Mouse (Mus musculus) hindbrain, embryonic 11.5 days (tissue): ENCODE data around the gene Zc3h12a. TPM values are rescaled to one million over a fixed set of nuclear protein-coding genes. Genes with fewer than 3 reads are reported as not detected.

ENCODE experiments used
- ATAC-seq: fragments of 200-750 bp; cut with Nextera tagmentation; 2 replicates; pipeline ENCODE4 v1.8.0; 2017; ENCODE audit warnings: mild to moderate bottlenecking, moderate TSS enrichment, moderate library complexity; ENCODE audit not compliant: low FRiP score
- DNase-seq: peaks from one replicate; pipeline ENCODE4 v3.0.0-alpha.2; 2015; ENCODE audit warnings: low spot score
- H3K27ac ChIP-seq: fragments of 300-500 bp; sonication (generic); 2 replicates; pipeline ENCODE4 v1.5.1; 2014; ENCODE audit warnings: mild to moderate bottlenecking, low read depth, low read length
- H3K27me3 ChIP-seq: fragments of 300-500 bp; sonication (generic); 2 replicates; pipeline ENCODE4 v1.6.1; 2014; ENCODE audit warnings: mild to moderate bottlenecking, low read length, moderate library complexity, mixed read lengths; ENCODE audit not compliant: control insufficient read depth, insufficient read depth
- H3K36me3 ChIP-seq: fragments of 300-500 bp; sonication (generic); 2 replicates; pipeline ENCODE4 v1.6.1; 2014; ENCODE audit warnings: mild to moderate bottlenecking, low read length, moderate library complexity, mixed read lengths; ENCODE audit not compliant: control insufficient read depth, insufficient read depth
- H3K4me1 ChIP-seq: fragments of 300-500 bp; sonication (generic); replicated peaks from 2 replicates; pipeline ENCODE4 v1.6.1; 2014; ENCODE audit warnings: low read length, mixed read lengths; ENCODE audit not compliant: control insufficient read depth, insufficient read depth
- H3K4me2 ChIP-seq: fragments of 300-500 bp; sonication (generic); replicated peaks from 2 replicates; pipeline ENCODE4 v1.6.1; 2014; ENCODE audit warnings: mild to moderate bottlenecking, low read depth, low read length
- H3K4me3 ChIP-seq: fragments of 300-500 bp; sonication (generic); 2 replicates; pipeline ENCODE4 v1.5.1; 2014; ENCODE audit warnings: low read depth, low read length
- H3K9ac ChIP-seq: fragments of 300-500 bp; sonication (generic); 2 replicates; pipeline ENCODE4 v1.6.1; 2014; ENCODE audit warnings: low read depth, low read length
- H3K9me3 ChIP-seq: fragments of 300-500 bp; sonication (generic); 2 replicates; pipeline ENCODE4 v1.6.1; 2016; ENCODE audit warnings: low read length; ENCODE audit not compliant: control insufficient read depth
- WGBS: fragments of 180-500 bp; shearing (Covaris S2); extraction: QIAGEN DNeasy Blood & Tissue Kit; methylation state at CpG from one replicate; pipeline ENCODE4 v1.1.7; 2014; 5-methylcytosine and 5-hydroxymethylcytosine counted together
- polyA plus RNA-seq: library from polyadenylated mRNA; unstranded; fragments of >200 nt; fragmentation: Nextera tagmentation; extraction: Ambion mirVana; gene quantifications from 2 replicates; pipeline ENCODE4 v1.2.1, GENCODE M21; 2014

Gene Zc3h12a
- polyA plus RNA-seq, 1 experiment from 2014 or later, result 0.29 TPM

- ATAC-seq, result no peak
- WGBS, result 84% methylated on average over 10 of the region's 10 CpGs
Observed at GRCm38 (mm10) chr4:125135076-125135855, 7.6 kb upstream of the Zc3h12a start.

GRCm38 (mm10) chr4:125134631-125135030 lies 7.0 kb upstream of the Zc3h12a start:
- H3K27me3 ChIP-seq, result no peaks in the 10 kb centered on the region
- no peak overlapping the region for H3K27ac ChIP-seq
- no peaks in the 10 kb centered on the region for H3K36me3 ChIP-seq
- no peak overlapping the region for H3K9ac ChIP-seq
- no peak for DNase-seq
- H3K4me1 ChIP-seq, result no peaks in the 10 kb centered on the region
- no peak overlapping the region for H3K4me2 ChIP-seq
- H3K9me3 ChIP-seq, result no peaks in the 10 kb centered on the region
- no peak overlapping the region for H3K4me3 ChIP-seq
- 79% methylated on average over 5 of the region's 5 CpGs for WGBS
- ATAC-seq, result no peak

More at GRCm38 (mm10) chr4:125135076-125135855, 7.6 kb upstream of the Zc3h12a start:
- H3K9ac ChIP-seq, result no peak overlapping the region
- no peaks in the 10 kb centered on the region for H3K9me3 ChIP-seq
- no peak overlapping the region for H3K4me3 ChIP-seq
- no peaks in the 10 kb centered on the region for H3K4me1 ChIP-seq
- H3K4me2 ChIP-seq, result no peak overlapping the region
- no peak for DNase-seq
- H3K36me3 ChIP-seq, result no peaks in the 10 kb centered on the region
- no peaks in the 10 kb centered on the region for H3K27me3 ChIP-seq
- H3K27ac ChIP-seq, result no peak overlapping the region

GRCm38 (mm10) chr4:125134192-125134591 lies 6.6 kb upstream of the Zc3h12a start:
- Histone ChIP-seq H3K27me3 (no peaks in the 10 kb centered on the region), H3K9me3 (no peaks in the 10 kb centered on the region), H3K4me2 (no peak overlapping the region), H3K27ac (no peak overlapping the region), H3K4me1 (no peaks in the 10 kb centered on the region), H3K36me3 (no peaks in the 10 kb centered on the region), H3K4me3 (no peak overlapping the region), H3K9ac (no peak overlapping the region)
- DNase-seq, result no peak
- 86% methylated on average over 4 of the region's 4 CpGs for WGBS
- ATAC-seq, result no peak

- Histone ChIP-seq H3K36me3 (no peaks in the 10 kb centered on the region), H3K27me3 (peaks cover 6% of the 10 kb centered on the region; the same call in 1 of the 2 replicates), H3K9me3 (no peaks in the 10 kb centered on the region), H3K9ac (no peak overlapping the region), H3K27ac (no peak overlapping the region), H3K4me1 (no peaks in the 10 kb centered on the region), H3K4me3 (no peak overlapping the region), H3K4me2 (no peak overlapping the region)
- peak; percentile 78 for DNase-seq
- 16% methylated on average over 5 of the region's 5 CpGs for WGBS
- no peak for ATAC-seq
Observed at GRCm38 (mm10) chr4:125132394-125132793, 4.8 kb upstream of the Zc3h12a start.

GRCm38 (mm10) chr4:125131493-125131892 lies 3.9 kb upstream of the Zc3h12a start:
- no peaks in the 10 kb centered on the region for H3K9me3 ChIP-seq
- no peak overlapping the region for H3K9ac ChIP-seq
- H3K4me3 ChIP-seq, result no peak overlapping the region
- H3K4me2 ChIP-seq, result no peak overlapping the region
- 86% methylated on average over 4 of the region's 4 CpGs for WGBS
- H3K4me1 ChIP-seq, result no peaks in the 10 kb centered on the region; the same call in 1 of the 2 replicates
- no peak for ATAC-seq
- no peak overlapping the region for H3K27ac ChIP-seq
- no peaks in the 10 kb centered on the region for H3K36me3 ChIP-seq
- H3K27me3 ChIP-seq, result peaks cover 8% of the 10 kb centered on the region; the same call in 1 of the 2 replicates
- no peak for DNase-seq

GRCm38 (mm10) chr4:125126761-125127160 lies 879 bp downstream of the Zc3h12a start:
- DNase-seq (no peak), ATAC-seq (no peak)
- Histone ChIP-seq H3K27ac (no peak overlapping the region), H3K4me2 (0 out of 2 replicates have a peak overlapping the region, but pooled peaks have one; percentile 97), H3K36me3 (no peaks in the 10 kb centered on the region), H3K4me1 (peaks cover 9% of the 10 kb centered on the region), H3K9ac (no peak overlapping the region), H3K27me3 (peaks cover 8% of the 10 kb centered on the region; the same call in 1 of the 2 replicates), H3K4me3 (peak overlapping the region; percentile 58), H3K9me3 (no peaks in the 10 kb centered on the region)
- 79% methylated on average over 7 of the region's 7 CpGs for WGBS

GRCm38 (mm10) chr4:125126186-125126585 lies 1.5 kb downstream of the Zc3h12a start:
- Histone ChIP-seq H3K9ac (no peak overlapping the region), H3K27me3 (peaks cover 8% of the 10 kb centered on the region; the same call in 1 of the 2 replicates), H3K9me3 (no peaks in the 10 kb centered on the region), H3K4me3 (no peak overlapping the region), H3K27ac (no peak overlapping the region), H3K4me1 (peaks cover 9% of the 10 kb centered on the region), H3K36me3 (no peaks in the 10 kb centered on the region), H3K4me2 (no peak overlapping the region)
- DNase-seq, result no peak
- 91% methylated on average over 3 of the region's 3 CpGs for WGBS
- no peak for ATAC-seq

GRCm38 (mm10) chr4:125125361-125125921 lies 2.2 kb downstream of the Zc3h12a start:
- H3K4me3 ChIP-seq, result no peak overlapping the region
- no peak overlapping the region for H3K27ac ChIP-seq
- H3K4me1 ChIP-seq, result peaks cover 9% of the 10 kb centered on the region
- ATAC-seq (no peak), DNase-seq (no peak)
- H3K9ac ChIP-seq, result no peak overlapping the region
- H3K27me3 ChIP-seq, result peaks cover 8% of the 10 kb centered on the region; the same call in 1 of the 2 replicates
- H3K36me3 ChIP-seq, result no peaks in the 10 kb centered on the region
- no peaks in the 10 kb centered on the region for H3K9me3 ChIP-seq
- no peak overlapping the region for H3K4me2 ChIP-seq
- WGBS, result 61% methylated on average over 7 of the region's 7 CpGs
